Mouse (Mus musculus) frontal cortex, postnatal 10 days (tissue): Measurements from ENCODE around the gene Ctsa.
A peak's percentile ranks its signal among the peaks of the same experiment; 100 is the strongest.
"Not testable (repeated sequence)": the region's sequence is repeated elsewhere in the genome, so short reads cannot be mapped to it uniquely, and the experiment has no call there.

Experiments
- DNase-seq, 2 experiments: peaks; one replicate each; pipeline ENCODE4 v3.0.0; 2022; ENCODE audit warnings: low spot score in 2 of 2, mixed read lengths in 1 of 2

Gene Ctsa

DNA sequence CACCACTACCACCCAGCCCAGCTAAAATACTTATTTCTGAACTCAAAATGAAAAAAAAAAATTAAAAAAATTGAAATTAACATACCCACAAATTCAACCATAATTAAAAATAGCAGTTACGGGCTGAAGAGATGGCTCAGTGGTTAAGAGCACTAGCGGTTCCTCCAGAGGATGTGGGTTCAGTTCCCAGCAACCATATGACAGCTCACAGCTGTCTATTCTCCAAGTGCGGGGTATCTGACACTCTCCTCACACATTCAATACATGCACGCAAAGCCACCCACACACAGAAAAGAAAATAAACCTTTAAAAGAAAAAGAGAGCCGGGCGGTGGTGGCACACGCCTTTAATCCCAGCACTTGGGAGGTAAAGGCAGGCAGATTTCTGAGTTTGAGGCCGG lies 17.4 kb downstream of the Ctsa start:
- no peak for DNase-seq

DNA sequence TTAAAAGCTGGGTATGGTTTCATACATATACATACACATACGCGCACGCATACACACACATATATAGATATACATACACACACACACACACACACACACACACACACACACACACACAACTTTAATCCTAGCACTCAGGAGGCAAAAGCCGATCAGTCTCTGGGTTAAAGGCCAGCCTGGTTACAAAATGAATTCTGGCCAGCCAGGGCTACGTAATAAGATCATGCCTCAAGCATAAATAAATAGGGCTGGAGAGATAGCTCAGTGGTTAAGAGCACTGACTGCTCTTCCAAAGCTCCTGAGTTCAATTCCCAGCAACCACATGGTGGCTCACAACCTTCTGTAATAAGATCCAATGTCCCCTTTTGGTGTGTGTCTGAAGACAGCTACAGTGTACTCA lies 22.9 kb downstream of the Ctsa start:
- DNase-seq, result not testable (repeated sequence)

DNA sequence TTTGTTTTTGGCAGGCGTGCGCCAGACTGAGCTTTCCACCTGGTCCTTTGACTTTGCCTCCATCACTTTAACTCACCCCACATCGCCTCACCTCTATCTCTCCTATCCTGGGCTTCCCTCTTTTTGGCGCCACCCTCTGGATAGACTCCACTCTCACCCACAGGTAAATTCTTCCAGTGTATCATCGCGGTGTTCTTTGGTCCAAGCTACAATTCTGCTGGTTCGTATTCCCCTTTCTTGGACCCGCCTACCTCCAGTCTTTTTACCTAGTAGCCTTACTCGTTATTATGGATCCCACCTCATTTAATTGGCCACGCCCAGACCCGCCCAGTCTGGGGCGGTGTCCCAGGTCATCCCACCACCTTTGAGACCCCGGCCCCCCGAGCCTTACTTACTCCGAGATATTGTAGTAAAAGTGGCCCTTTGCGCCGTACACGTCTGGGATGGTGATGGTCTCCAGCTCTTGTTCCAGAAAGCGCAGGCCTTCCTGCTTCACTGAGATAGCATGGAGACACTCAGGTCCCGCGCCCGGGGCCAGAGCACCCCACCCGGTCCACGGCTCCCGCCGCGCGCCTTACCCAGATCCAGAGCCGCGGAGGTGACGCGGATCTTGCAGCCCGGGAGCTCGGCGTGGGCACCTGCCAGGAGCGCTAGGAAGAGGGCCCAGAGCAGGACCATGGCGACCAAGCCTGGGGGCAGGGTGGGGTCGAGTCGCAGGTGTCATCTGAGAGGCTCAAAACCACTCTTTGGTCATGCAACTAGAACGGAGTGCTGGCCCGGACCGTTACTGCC lies 23.8 kb downstream of the Ctsa start:
- DNase-seq, result no peak

- DNase-seq, result peak in 1 of 2 experiments; percentile 36
Observed at GRCm38 (mm10) chr2:164857101-164857821, 24.6 kb downstream of the Ctsa start, which contains the start of gene Pltp. Gene Pltp (minus strand): TSS chr2:164857711.

DNA sequence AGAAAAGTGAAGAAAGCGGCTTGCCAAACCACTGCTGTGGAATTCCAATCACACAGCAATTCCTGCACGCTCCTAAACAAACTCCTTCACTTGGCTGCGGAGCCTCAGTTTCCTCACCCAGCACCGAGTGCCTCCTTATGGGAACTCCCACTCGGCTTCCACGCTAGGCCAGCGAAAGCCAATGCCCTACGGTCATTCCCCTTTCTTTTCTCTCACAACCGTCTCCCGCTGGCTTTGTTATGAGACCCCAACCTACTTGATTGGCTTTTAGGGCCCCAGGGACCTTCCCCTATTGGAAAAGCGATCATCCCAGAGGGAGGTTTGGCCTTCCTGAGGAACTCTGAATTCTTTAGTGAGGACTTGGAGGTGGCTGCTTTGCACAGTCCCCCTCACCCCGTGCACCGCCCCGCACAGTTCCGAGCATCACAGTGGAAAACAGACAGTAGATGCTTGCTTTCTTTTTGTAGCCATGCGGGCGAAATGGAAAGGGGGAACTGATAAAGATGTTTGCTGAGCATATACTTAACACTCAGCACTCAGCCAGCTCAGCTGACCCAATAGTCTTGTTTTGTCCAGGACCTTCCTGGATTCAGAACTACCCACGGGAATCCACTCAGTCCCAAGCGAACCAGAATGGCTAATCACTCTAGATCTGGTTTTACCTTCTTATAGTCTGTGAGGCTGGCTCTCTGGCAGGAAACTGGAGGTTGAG lies 25.3 kb downstream of the Ctsa start:
- DNase-seq, result no peak

- DNase-seq, result no peak
Observed at GRCm38 (mm10) chr2:164859155-164859554, 26.5 kb downstream of the Ctsa start.

DNA sequence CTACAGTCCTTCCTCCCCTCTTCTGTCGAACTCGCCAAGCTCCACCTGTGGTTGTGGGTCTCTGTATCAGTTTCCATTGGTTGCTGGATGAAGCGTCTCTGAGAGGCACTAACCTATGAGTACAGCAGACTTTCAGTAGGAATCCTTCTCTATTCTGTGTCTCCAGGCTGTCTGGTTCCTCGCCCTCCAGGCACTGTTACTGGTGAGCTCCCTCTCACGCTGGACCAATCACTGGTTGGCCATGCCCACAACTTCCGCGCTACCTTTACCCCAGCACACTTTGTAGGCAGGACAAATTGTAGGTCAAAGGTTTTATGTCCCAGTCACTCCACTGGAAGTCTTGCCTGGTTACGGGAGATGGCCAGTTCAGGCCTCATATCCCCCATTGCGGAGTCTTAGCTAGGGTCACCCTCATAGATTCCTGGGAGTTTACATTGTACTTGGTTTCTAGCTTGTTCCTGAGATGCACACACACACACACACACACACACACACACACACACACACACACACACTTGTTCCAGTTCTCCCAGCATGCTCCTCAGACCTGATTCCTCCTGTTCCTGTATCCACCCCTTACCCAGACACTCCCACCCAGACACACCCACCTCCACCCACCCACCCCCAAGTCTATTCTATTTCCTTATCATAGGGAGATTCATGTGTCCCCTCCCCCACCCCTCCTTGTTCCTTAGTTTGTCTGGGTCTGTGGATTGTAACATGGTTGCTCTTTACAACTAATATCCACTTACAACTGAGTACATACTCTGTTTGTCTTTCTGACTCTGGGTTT lies 27.2 kb downstream of the Ctsa start:
- DNase-seq, result no peak

DNA sequence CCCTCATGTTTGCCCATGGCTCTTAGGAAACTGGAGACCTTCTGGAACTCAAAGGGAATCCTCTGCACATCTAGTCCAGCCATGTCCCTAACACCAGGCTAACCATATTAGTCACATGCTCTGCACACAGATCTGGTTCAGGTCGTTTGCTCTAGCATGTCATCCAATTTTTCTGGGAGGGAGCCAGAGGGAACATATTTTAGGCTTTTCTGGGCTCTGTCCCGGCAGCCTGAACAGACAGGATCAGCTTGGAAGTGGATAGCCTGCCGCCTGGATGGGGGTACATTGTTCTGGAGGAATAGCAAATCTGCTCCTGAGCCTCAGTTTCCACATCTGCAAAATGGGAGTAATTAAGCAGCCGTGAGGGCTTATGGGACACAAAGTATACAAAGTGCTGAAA lies 28.4 kb downstream of the Ctsa start:
- DNase-seq, result no peak

DNA sequence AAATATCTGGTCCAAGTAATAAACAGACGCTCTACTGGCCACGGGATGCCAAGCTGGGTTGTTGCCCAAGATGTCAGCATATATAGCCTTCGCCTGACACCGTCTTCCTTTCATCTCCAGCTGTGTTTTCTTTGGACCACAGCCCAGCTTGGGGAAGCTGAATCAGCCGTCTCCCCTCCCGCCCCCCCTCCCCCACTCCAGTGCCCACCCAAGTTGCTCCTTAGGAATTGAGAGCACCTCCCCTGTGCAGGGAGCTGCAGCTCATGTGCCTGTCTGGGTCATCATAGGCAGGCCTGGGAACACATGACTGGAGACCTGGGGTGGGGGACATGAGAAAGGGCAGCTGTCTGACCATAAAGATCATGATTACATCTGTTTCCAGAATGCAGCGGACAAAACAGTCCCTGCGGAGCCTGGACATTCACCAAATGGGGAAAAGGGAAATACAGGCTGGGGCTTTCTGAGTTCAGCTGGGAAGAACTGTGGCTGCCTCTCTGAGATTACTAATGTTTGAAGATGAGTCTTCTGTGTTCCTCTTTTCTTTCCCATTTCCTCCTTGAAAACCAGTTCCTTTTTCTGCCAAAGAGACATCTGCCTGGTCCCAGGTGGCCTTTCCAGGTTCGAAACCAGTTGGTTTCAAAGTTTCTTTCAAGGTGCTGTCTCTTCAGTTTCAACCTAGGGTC lies 29.6 kb downstream of the Ctsa start:
- DNase-seq, result peak in 1 of 2 experiments; percentile 48

DNA sequence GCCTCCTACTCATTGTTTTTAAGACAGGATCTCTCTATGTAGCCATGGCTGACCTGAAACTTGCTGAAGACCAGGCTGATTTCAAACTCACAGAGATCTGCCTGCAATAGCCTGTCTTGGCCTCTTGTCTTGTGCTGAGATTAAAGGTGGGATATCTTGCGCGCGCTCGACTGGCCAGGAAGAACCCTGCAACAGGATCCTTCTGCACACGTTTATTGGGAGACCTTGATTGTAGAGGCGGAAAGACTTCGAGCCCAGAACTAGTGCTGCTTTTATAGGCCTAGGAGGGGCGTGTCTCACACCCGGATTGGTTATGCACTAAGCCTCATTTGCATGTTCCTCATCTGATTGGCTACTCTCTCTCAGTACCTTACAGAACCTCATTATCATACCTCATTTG lies 30.7 kb downstream of the Ctsa start:
- not testable (repeated sequence) for DNase-seq

DNA sequence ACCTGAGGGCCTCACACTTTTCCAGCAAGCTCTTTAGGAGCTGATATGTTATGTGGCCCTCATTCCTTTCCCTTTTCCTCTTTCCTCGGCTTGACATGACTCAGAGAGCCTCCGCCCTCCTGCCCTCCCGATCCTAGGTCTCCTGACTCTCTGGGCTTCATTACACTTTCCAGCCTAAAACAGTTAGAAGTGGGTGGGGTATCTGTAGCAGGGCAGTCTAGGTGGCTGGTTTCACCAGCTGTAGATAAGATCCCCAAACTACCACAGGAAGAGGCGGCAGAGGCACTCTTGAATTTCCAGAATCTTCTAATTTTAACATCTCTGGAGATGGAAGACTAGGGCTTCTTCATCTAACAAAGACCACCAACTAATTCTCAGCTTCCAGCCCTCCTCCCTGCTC lies 31.9 kb downstream of the Ctsa start:
- DNase-seq, result no peak

GRCm38 (mm10) chr2:164866741-164867551 lies 34.3 kb downstream of the Ctsa start:
- DNase-seq, result no peak

- DNase-seq, result no peak
Observed at GRCm38 (mm10) chr2:164867566-164867965, 34.9 kb downstream of the Ctsa start.

DNA sequence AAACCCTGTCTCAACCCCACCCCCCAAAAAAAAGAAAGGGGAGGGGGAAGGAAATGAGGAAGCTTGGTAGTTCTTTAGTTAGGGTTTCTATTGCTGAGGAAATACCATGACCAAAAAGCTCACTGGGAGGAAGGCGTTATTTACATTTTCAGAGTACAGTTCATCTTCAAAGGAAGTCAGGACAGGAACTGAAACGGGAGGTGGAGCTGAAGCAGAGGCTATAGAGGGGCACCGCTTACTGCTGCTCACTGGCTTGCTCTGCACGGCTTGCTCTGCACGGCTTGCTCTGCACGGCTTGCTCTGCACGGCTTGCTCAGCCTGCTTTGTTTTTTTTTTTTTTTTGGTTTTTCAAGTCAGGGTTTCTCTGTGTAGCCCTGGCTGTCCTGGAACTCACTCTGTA lies 35.8 kb downstream of the Ctsa start:
- no peak for DNase-seq

DNA sequence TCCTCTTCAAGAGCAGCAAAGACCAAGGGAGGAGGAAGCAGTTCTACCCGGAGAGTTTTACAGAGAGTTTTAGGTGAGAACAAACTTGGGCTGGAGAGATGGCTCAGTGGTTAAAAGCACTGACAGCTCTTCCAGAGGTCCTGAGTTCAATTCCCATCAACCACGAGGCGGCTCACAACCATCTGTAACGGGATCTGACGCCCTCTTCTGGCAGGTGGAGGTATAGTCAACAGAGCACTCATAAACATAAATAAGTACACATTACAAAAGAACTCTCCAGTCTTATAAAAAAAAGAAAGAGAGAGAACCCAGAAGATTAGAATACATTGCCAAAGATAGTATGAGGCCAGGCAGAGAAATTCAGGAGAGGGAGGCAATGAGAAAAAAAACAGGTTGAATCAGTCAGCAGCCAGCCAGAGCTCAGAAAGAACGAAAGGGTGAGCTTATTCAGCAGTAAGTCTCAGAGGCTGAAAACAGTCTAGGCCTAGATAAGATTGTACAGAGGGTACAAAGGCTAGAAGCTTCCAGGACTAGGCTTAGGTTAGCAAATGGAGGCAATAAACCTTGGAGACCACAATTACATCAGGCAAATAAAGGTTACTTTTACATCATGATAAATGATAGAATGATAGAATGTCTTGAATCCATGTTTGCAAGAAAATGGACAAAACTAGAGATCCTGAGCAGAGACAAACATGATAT lies 39.1 kb downstream of the Ctsa start:
- no peak for DNase-seq

GRCm38 (mm10) chr2:164873621-164874020 lies 40.9 kb downstream of the Ctsa start:
- no peak for DNase-seq

- DNase-seq, result no peak
Observed at GRCm38 (mm10) chr2:164874239-164874769, 41.6 kb downstream of the Ctsa start.

DNA sequence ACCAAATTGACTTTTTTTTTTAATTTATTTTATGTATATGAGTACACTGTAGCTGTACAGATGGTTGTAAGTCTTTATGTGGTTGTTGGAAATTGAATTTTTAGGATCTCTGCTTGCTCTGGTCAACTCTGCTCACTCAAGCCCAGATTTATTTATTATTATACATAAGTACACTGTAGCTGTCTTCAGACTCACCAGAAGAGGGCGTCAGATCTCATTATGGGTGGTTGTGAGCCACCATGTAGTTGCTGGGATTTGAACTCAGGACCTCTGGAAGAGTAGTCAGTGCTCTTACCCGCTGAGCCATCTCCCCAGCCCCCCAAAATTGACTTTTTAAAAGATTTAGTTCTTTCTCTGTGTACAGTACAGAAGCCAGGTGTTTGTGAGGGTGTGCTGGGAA lies 43.0 kb downstream of the Ctsa start:
- DNase-seq, result not testable (repeated sequence)
